Mouse (Mus musculus) layer of hippocampus, adult 2 months (tissue): ENCODE data around the gene Slc2a1. TPM values are rescaled to one million over a fixed set of nuclear protein-coding genes. Genes with fewer than 3 reads are reported as not detected.

ENCODE experiments used
- DNase-seq, 2 experiments: peaks; one replicate each; pipeline ENCODE4 v3.0.0; 2022; ENCODE audit warnings: low spot score in 2 of 2
- H3K27ac ChIP-seq: fragments of 200-600 bp; 2 replicates; pipeline ENCODE4 v1.8.1; 2022
- H3K4me3 ChIP-seq: fragments of 200-600 bp; 2 replicates; pipeline ENCODE4 v1.8.1; 2022; ENCODE audit warnings: mild to moderate bottlenecking
- CTCF ChIP-seq: fragments of 200-600 bp; conservative IDR thresholded peaks from 2 replicates; pipeline ENCODE4 v1.8.1; 2022; ENCODE audit warnings: antibody characterized with exemption, mild to moderate bottlenecking, moderate library complexity
- long read RNA-seq, 2 experiments: library from polyadenylated mRNA; stranded (forward); transcript quantifications; one replicate each; pipeline ENCODE4 v2.0.0; 2021; ENCODE audit warnings: borderline mapping rate in 2 of 2
- total RNA-seq, 2 experiments: library from RNA; stranded (reverse); gene quantifications; 2 replicates each; pipeline ENCODE4 v1.2.3; 2021

The Slc2a1 gene
- total RNA-seq: 10 to 100 TPM; 94.5 to 96.4 TPM
- long read RNA-seq, experiment 1, transcript Slc2a1-201 (10 exons, 3,260 nt): major isoform, 30 of 45 reads
- long read RNA-seq, experiment 1, partial matches to known transcripts: 12 of 45 reads
- long read RNA-seq, experiment 1, other reads (novel, unspliced or antisense): 3 of 45 reads
- long read RNA-seq, experiment 2, transcript Slc2a1-201 (10 exons, 3,260 nt): major isoform, 48 of 58 reads
- long read RNA-seq, experiment 2, partial matches to known transcripts: 7 of 58 reads
- long read RNA-seq, experiment 2, other reads (novel, unspliced or antisense): 3 of 58 reads

DNA sequence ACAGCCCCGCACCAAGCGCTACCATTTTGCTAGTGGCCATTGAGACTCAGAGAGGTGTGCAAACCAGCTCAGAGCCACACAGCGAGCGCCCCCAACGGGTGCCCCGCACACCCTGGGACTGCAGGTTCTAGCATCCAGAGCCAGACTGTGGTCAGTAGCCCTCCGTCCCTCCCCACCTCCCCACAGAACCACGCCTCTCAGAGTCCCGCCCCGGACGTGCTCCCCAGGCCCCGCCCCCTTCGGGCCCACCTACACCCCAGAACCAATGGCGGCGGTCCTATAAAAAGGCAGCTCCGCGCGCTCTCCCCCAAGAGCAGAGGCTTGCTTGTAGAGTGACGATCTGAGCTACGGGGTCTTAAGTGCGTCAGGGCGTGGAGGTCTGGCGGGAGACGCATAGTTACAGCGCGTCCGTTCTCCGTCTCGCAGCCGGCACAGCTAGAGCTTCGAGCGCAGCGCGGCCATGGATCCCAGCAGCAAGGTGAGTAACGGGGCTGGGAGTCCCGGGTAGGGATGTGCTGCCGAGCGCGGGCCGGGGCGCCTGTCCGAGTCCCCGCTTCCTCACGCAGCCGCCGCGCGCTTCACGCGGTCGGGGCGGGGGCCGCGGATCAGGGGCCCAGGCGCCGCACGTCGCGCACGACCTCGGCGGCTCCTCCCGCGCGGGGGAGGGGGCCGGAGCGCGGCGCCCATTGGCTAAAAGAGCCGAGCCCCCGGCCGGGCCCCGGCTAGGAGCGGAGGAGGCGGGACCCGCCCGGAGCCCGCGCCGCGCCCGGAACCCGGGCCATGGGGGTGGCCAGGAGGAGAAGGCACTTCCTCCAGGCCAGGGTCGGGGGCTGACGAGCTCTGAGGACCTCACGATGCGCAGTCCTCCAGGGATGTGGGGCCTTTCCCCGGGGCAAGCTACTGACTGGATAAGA is at the start of gene Slc2a1:
Gene Slc2a1, plus strand, starts transcription at position 217 of the 914 bp plus-strand sequence.
- peak within 1 kb of the TSS; percentile 84 for H3K4me3 ChIP-seq
- H3K27ac ChIP-seq: peak within 1 kb of the TSS; percentile 99
- peak; percentile 76 for TF ChIP-seq CTCF
- peak; percentile 91 to 92 for DNase-seq

DNA sequence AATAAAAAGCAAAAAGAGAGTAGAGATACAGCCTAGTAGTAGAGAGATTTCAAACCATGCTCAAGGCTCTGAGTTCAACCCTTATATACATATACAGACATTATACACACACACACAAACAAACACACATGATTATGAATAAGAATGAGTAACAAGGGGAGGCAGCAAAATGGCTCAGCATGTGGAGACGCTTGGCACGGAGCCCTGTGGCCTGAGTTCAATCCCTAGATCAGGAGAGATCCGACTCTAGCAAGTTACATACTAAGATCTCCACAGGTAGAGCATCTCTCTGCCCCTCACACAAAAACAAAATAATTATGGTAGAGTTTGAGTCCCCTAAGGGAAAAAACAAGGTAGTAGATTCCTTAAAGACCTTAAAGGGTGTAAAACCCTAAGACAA is 41.7 kb upstream of the Slc2a1 start:
- Histone ChIP-seq H3K27ac (no peak overlapping the region), H3K4me3 (no peak overlapping the region)
- no peak for TF ChIP-seq CTCF
- DNase-seq: no peak

- no peak for TF ChIP-seq CTCF
- H3K4me3 ChIP-seq: no peak overlapping the region
- DNase-seq: no peak
- H3K27ac ChIP-seq: no peak overlapping the region
These were observed 41.3 kb upstream of the Slc2a1 start for GRCm38 (mm10) chr4:119067204-119067603.

- Histone ChIP-seq H3K27ac (no peak overlapping the region), H3K4me3 (no peak overlapping the region)
- no peak for DNase-seq
- TF ChIP-seq CTCF: peak; percentile 50
These were observed 39.6 kb upstream of the Slc2a1 start for GRCm38 (mm10) chr4:119068918-119069317.

DNA sequence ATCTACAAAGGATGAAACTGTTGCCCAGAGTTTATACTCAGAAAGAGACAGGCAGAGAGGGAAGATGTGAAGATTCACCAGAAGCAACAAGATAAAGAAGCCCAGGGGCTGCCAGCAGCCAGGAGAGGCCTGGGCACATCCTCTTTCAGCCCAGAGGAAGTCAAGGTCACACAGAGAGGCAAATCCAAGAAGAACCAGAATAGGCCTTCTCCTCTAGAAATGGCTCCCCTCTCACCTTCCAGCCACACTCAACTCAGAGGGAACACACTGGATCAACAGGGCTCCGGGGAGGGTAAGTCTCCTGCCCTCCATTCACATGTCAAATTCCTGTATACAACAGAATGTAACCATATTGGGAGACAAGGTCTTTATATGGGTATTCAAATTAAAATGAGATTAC is 38.3 kb upstream of the Slc2a1 start:
- no peak for TF ChIP-seq CTCF
- no peak for DNase-seq
- Histone ChIP-seq H3K4me3 (no peak overlapping the region), H3K27ac (no peak overlapping the region)

DNA sequence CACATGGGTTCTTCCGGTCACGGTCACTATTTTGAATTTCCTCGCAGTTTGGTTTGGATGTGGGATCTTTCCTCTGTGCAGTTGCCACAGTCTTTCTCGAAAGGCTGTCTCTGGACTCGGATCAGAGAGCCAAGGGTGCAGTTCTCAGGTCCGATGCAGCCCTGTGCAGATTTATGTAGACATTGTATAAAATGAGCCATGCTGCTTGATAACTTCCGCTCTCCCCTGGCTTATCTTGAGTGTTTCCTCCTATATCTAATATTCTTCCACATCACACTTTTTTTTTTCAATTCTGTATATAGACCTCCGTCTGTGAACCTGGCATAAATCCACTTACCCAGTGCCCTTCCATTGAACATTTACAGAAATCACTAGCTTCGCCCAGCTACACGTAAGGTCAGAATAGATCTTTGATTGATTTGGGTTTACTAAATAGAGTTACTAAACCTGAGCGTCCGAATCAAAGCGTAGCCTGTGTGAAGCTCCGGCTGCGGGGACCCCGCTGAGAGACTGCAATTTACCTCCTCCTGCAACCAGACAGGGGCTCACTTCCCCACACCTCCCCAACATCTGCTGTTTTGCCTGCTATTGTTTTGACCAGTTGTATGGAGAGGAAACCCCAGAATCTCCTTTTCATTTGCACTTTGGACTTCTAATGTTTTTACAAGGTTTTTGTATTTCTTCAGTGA is 37.4 kb upstream of the Slc2a1 start:
- no peak for TF ChIP-seq CTCF

DNA sequence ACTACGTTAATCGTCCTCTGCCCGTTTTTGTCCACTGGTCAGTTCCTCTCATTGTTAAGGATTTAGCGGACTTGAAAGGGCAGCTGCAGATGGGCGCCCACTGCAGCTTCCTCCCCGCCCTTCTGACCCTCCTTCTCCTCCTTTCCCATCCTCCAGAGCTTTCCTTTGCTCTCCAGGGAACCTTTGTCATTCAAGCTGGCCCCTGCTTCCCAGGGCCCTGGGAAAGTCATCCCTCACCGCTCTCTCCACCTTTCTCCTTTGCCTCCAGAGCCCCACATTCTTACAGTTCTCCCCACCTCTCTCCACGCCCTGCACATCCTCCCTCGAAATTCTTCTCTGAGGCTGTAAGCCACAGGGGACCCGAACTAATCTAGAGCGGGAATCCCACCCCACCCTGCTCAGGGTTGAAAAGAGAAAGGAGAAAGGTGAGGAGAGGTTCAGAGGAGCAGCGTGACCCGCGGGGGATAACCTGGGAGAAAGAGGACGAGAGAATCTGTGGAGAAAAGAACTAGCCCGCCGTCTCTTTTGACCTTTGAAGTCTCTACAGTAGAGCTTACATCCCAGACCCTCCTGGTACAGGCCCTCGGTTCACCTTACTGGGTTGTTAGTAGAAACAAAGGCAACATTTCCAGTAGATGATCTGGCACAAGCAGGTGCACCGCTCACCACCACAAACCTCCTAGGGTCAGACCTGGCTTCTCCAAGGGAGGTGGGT is 36.7 kb upstream of the Slc2a1 start:
- DNase-seq: no peak
- Histone ChIP-seq H3K27ac (no peak overlapping the region), H3K4me3 (no peak overlapping the region)
- TF ChIP-seq CTCF: no peak

More for the DNA sequence above, 37.4 kb upstream of the Slc2a1 start:
- no peak overlapping the region for H3K27ac ChIP-seq
- no peak overlapping the region for H3K4me3 ChIP-seq
- no peak for DNase-seq

GRCm38 (mm10) chr4:119072363-119072940 is 36.1 kb upstream of the Slc2a1 start:
- no peak for TF ChIP-seq CTCF
- no peak for DNase-seq
- H3K4me3 ChIP-seq: no peak overlapping the region
- H3K27ac ChIP-seq: no peak overlapping the region

GRCm38 (mm10) chr4:119072941-119073451 is 35.5 kb upstream of the Slc2a1 start:
- H3K27ac ChIP-seq: no peak overlapping the region
- TF ChIP-seq CTCF: no peak
- no peak for DNase-seq
- H3K4me3 ChIP-seq: no peak overlapping the region

DNA sequence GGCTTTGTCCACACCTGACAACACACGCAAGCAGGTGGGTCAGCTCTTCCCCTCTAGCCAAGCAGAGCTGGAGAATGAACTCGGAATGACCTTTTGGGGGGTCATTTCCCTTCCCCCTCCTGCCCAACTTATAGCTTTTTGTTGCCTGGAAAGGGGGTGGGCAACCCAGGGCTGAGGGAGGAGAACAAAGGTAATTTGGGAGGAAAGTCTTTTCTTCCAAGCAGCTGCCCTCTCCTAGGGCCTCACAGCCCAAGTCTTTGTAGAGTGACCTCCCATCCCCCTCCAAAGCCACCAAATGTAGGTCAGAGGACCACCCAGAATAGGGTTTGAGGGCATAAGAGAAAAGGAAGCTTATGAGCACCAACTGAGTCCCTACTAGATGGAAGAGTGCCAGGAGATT is 34.9 kb upstream of the Slc2a1 start:
- no peak for DNase-seq
- TF ChIP-seq CTCF: no peak
- Histone ChIP-seq H3K27ac (no peak overlapping the region), H3K4me3 (no peak overlapping the region)

- Histone ChIP-seq H3K27ac (no peak overlapping the region), H3K4me3 (no peak overlapping the region)
- DNase-seq: no peak
- no peak for TF ChIP-seq CTCF
These were observed 33.9 kb upstream of the Slc2a1 start for GRCm38 (mm10) chr4:119074596-119074995.

- TF ChIP-seq CTCF: no peak
- no peak for DNase-seq
- Histone ChIP-seq H3K27ac (no peak overlapping the region), H3K4me3 (no peak overlapping the region)
These were observed 33.2 kb upstream of the Slc2a1 start for GRCm38 (mm10) chr4:119075273-119075672.
